Mouse (Mus musculus) megakaryocyte-erythroid progenitor cell, adult 5-6 weeks (primary cell): ENCODE measurements around the gene Fstl3. TPM values are rescaled to one million over a fixed set of nuclear protein-coding genes. Genes with fewer than 3 reads are reported as not detected.
"Not testable (repeated sequence)": the region's sequence is repeated elsewhere in the genome, so short reads cannot be mapped to it uniquely, and the experiment has no call there.

ENCODE experiments used
- ATAC-seq: replicated peaks from 2 replicates; pipeline ENCODE4 v1.8.0; 2016; ENCODE audit warnings: mild to moderate bottlenecking, inconsistent platforms; ENCODE audit not compliant: severe bottlenecking, poor library complexity, low FRiP score, low TSS enrichment
- total RNA-seq, 2 experiments: library from RNA; stranded (forward) in 1 of 2; stranded (reverse) in 1 of 2; fragments of 200-1000, 215-1000 nt in 1 of 2; fragments of >200 nt in 1 of 2; fragmentation: Nextera tagmentation in 1 of 2; gene quantifications; 2 replicates each; pipeline ENCODE4 v1.2.3; 2014 to 2017

Gene Fstl3
- total RNA-seq, 2 experiments from 2014 or later = 0.66 to 0.96 TPM

GRCm38 (mm10) chr10:79756660-79757059, 20.4 kb upstream of the Fstl3 start:
- ATAC-seq = no peak

DNA sequence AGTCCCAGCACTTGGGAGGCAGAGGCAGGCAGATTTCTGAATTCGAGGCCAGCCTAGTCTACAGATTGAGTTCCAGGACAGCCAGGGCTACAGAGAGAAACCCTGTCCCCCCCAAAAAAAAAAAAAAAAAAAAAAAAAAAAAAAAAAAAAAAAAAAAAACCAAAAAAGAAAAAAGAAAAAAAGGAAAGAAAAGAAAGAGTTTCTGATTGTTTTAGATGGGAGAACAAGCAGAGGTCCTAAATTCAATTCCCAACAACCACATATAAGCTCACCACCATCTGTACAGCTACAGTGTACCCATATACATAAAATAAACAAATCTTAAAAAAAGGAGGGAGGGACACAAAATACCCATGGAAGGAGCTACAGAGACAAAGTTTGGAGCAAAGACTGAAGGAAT, 17.4 kb upstream of the Fstl3 start:
- ATAC-seq = not testable (repeated sequence)

DNA sequence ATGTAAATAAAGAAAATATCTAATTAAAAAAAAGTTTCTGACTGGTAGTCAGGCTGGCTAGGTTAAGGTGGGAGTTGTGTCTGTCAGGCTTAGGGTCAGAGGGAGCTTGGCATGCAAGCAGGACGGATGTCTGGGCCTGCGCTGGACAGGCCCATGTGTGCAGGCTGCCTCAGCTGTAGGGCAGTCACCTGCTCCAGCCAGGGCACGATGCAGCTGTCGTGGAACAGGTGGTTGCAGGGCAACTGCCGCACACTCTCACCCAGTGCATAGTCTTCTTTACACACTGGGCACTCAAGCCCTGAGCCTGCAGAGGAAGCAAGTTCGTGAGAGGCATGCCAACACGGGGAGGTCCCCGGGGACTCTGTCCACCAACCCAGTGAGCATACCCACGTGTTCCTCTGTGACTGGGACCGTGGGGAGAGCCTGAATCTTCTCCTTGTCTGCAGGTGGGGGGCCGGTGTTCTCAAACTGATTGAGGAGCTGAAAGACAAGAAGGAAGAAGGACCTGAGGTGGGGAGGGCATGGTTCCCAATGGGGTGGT, 16.4 kb upstream of the Fstl3 start:
- no peak for ATAC-seq

GRCm38 (mm10) chr10:79762875-79763274, 14.2 kb upstream of the Fstl3 start:
- ATAC-seq = no peak

GRCm38 (mm10) chr10:79764234-79764633, 12.8 kb upstream of the Fstl3 start:
- no peak for ATAC-seq

DNA sequence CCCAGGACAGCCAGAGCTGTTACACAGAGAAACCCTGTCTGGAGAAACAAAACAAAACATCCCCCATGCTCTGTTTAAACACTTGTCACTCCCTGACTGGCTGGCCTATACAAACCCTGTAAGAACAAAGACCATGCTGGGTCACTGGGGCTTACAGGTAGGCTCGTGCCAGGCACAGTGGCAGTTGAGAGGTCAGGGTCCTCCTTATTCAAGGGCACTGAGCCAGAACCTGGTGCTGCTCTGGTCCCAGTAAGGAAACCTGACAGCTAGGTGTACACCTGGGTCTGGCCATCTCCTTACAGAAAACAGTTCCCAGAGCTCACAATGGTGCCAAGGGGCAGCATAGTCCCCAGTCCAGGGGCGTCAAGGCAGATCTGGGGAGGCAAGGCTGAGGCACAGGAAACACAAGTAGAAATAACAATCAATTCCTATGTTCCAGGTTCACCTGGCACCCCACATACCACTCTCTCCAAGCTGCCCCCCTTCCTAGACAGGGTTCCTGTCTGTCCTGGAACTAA, 11.8 kb upstream of the Fstl3 start:
- ATAC-seq = no peak

DNA sequence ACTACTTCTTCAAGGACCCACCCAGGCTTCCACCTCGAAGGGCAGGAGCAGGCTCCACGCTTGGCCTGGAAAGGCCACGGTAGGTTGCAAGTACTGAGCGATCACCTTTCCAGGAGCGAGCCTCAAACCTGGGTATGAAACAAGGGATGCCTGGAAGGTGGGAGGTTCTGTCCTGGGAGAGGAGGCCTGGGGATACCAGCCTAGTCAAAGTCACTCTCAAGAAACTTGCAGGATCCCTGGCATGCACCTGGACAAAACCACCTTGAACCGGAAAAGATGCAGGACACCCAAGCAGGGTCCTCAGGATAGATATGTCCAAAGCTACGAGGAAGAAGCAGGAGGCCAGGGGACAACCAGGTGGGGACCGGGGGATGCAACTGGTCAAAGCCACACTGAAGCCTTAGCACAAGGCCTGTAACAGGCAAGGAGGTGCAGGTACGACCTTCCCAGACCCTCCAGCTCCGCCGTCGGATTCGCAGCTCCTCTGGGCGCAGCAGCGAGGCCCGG, 11.0 kb upstream of the Fstl3 start:
- no peak for ATAC-seq

- ATAC-seq = peak; percentile 92
Measured at GRCm38 (mm10) chr10:79766508-79767325, 10.4 kb upstream of the Fstl3 start, which contains the start of gene Rnf126. Rnf126 (minus strand) TSS chr10:79766952.

GRCm38 (mm10) chr10:79767372-79768244, 9.5 kb upstream of the Fstl3 start:
- ATAC-seq = peak; percentile 43

DNA sequence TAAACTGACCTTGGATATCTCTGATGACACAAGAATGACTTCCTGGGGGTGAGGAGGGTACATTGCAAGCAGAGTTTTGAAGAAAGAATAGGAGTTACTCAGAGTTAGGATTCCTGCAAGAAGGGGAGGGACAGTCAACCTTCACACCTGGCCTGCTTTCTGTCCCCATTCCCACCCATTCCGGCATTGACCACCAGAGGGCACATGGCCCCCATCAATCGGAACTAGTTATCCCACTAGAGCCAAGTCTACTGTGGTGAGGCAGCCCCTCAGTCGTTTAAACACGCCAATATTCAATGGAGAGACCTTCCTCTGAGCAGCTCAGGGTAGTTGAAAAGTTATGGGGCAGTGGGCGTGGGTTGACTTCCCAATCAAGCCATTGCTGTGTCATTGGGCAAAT, 8.7 kb upstream of the Fstl3 start:
- 0 out of 2 replicates have a peak, but pooled peaks have one; percentile 27 for ATAC-seq

GRCm38 (mm10) chr10:79769329-79769728, 7.7 kb upstream of the Fstl3 start:
- ATAC-seq = no peak

GRCm38 (mm10) chr10:79772320-79772719, 4.8 kb upstream of the Fstl3 start:
- no peak for ATAC-seq

GRCm38 (mm10) chr10:79773208-79773607, 3.9 kb upstream of the Fstl3 start:
- no peak for ATAC-seq

- no peak for ATAC-seq
Measured at GRCm38 (mm10) chr10:79774486-79775279, 2.4 kb upstream of the Fstl3 start.

DNA sequence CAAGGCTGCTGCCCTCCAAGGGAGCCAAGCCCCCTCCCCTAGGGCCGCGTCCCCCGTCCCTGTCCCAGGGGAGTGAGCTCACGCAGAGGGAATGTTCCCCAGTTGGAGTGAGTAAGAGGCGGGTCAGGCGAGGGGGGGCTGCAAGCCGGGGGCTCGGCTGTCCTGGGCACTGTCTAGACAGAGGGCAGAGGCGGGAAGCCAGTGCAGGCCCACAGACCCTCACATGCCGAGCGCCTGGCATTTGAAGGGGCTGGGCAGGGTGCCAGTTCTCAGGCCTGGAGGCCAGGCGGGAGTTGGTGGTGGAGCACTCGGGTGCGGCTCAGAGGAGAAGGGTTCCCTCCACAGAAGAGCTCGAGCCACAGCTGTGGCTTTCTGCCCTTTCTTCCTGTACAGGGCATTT, 934 bp downstream of the Fstl3 start:
- ATAC-seq = no peak

GRCm38 (mm10) chr10:79779193-79779592, 2.1 kb downstream of the Fstl3 start:
- ATAC-seq = no peak

- ATAC-seq = peak; percentile 78
Measured at GRCm38 (mm10) chr10:79779784-79780663, 3.0 kb downstream of the Fstl3 start.

DNA sequence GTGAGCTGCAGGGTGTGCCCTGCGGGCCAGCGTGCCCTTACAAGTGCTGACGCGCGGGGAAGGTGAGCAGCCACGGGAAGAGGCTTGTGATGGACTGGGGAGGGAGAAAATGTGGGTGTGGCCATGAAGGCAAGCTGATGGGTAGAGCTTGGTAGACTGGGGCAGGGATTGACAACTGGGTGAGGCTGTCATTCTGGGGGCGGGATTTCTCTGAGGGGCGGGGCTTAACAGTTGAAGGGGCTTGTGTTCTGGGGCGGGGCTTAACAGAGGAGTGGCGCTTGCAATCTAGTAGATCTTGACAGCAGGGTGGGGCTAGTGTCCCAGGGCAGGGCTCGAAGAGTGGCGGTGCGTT, 3.6 kb downstream of the Fstl3 start:
- ATAC-seq = peak; percentile 75
